Mouse (Mus musculus) kidney, adult 9 months (tissue): ENCODE measurements at regions not wholly inside any gene's neighbourhood (a gene's known extent, or its start where the extent isn't known, plus 50 kb on each side); places are given as distances from the start of the nearest gene placed in this dataset.

ENCODE experiments used
- DNase-seq: peaks from one replicate; pipeline ENCODE4 v3.0.0; 2022

DNA sequence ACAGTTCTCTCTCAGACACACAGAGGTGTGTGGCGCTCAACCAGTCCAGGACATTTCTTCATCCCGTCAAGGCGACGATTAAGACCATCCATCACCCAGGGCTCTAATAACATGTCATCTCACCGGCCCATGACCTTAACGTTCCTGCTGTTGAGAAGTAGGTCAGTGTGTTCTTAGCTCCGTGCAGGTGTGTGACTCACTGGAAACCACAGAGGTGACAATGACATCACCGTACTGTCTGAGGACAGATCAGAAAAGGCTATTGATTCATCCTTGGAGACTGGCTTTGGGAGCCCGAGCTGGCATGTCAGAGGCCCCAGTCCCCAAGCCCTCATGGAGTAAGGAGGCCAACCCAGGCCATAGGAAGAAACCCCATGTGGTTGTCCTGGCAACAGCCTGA is 109.3 kb upstream of the Sulf2 start:
- no peak for DNase-seq

- peak; percentile 62 for DNase-seq
Observed at GRCm38 (mm10) chr2:166261799-166262198, 106.3 kb upstream of the Sulf2 start.

- no peak for DNase-seq
Observed at GRCm38 (mm10) chr2:166261065-166261464, 105.6 kb upstream of the Sulf2 start.

- no peak for DNase-seq
Observed at GRCm38 (mm10) chr2:166258771-166259180, 103.3 kb upstream of the Sulf2 start.

GRCm38 (mm10) chr2:166257666-166258065 is 102.2 kb upstream of the Sulf2 start:
- no peak for DNase-seq

DNA sequence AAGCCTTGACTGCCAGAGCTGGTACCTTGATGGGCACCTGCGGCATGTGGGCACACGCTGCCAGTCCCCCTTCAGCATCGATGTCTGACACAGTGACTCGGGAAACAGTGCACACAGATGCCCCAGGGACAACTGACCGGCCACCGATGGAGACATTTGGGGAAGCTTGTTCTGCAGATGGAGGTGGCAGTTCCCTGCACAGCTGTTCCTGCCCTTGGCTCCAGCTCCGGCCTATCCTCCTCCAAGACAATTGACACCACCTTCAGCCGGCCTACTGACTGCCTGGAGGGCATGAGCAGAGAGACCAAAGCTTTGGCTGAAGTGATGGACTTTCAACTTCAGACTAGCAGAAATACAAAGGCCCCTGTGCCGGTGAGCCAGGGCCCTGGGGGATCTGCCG is 100.7 kb upstream of the Sulf2 start:
- DNase-seq, result no peak

DNA sequence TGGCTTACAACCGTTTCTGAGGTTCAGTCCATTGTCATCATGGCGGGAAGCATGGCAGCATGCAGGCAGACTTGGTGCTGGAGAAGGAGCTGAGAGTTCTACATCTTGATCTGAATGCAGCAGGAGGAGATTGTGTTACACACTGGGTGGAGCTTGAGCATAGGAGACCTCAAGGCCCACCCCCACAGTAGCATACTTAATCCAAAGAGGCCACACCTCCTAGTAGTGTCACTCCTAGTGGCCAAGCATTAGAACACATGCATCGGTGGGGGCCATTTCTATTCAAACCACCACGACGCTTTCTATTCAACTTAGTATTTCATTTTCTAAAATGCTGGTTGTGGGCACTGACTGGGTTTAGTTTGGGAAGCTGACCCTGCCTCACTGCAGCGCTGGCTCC is 99.1 kb upstream of the Sulf2 start:
- DNase-seq, result no peak

GRCm38 (mm10) chr2:166252107-166252506 is 96.6 kb upstream of the Sulf2 start:
- no peak for DNase-seq

DNA sequence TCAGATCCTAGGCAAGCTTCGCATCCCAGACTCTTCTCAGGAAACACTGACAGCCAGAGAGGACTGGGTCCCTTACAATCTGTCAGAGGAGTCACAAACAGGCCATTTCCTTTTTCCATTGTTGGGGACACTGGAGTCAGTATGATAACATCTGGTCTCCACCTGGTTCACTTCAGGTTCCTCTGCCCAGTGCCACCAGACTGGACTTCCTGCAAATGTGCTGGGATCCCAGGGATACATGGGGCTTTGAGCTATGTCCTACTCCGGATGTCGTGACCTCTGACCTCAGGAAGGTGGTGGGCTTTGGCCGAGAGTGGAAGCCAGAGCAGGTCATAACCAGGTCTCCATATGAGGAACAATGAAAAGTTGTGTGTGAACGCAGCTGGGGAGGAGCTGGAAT is 96.0 kb upstream of the Sulf2 start:
- DNase-seq, result peak; percentile 71

DNA sequence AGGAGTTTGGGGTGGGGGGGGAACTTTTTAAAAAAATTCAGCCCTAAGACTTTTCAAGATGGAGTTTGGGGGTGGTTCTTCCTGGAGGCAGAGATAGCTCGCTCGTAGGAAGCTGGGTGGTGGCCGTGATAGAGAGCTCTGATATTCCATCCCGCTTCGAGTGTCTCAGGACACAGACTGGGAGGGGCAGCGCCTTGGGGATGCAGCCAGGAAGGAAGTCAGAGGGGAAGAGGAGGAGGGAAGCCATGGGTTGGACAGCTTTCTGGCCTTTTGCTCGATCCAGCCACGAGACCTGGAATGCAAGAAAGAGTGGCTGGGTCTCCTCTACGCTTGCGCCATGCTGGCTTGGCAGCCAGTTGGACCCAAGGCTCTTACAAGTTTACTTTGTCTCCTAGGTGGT is 95.1 kb upstream of the Sulf2 start:
- peak; percentile 64 for DNase-seq

GRCm38 (mm10) chr2:166249338-166249950 is 94.0 kb upstream of the Sulf2 start:
- no peak for DNase-seq

- no peak for DNase-seq
Observed at GRCm38 (mm10) chr2:166246401-166247189, 91.1 kb upstream of the Sulf2 start.

- no peak for DNase-seq
Observed at GRCm38 (mm10) chr2:166245219-166245618, 89.8 kb upstream of the Sulf2 start.

DNA sequence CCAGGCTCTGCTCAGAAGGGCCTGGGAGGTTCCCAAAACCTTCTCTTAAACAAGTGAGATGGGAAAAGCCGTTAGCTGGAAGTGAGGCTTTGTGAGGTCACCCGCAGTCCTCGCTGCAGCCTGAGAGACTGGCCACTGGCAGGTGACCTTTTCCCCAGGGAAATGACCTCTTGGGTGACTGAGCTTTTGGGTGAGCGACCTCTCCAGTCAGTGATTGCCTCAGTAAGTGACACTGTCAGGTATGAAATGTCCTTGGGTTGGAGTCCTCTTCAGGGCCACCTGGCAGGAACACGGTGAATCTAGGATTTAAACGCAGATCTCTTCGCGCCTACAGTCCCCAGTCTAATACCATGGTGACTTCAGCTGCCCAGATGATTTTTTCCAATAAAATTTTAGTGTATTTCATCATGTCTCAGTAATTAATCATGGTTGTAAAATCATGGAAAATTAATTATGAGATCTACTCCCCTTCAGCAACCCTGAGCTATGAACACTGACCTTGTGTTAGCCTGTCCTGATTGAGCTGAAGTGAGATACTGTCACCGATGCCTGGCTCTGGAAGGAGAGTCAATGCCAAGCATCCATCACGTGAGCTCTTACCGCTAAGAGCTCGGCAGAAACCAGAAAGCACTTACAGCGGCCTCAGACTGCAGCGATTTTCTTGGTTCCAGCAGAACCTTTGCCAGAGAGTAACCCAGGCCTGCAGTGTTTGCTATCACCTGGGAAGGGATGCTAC is 87.5 kb upstream of the Sulf2 start:
- no peak for DNase-seq

- DNase-seq, result no peak
Observed at GRCm38 (mm10) chr2:166241310-166241709, 85.8 kb upstream of the Sulf2 start.

- DNase-seq, result no peak
Observed at GRCm38 (mm10) chr2:166240056-166240455, 84.6 kb upstream of the Sulf2 start.

GRCm38 (mm10) chr2:166237554-166238269 is 82.2 kb upstream of the Sulf2 start:
- DNase-seq, result no peak

GRCm38 (mm10) chr2:166236102-166236501 is 80.6 kb upstream of the Sulf2 start:
- DNase-seq, result no peak

DNA sequence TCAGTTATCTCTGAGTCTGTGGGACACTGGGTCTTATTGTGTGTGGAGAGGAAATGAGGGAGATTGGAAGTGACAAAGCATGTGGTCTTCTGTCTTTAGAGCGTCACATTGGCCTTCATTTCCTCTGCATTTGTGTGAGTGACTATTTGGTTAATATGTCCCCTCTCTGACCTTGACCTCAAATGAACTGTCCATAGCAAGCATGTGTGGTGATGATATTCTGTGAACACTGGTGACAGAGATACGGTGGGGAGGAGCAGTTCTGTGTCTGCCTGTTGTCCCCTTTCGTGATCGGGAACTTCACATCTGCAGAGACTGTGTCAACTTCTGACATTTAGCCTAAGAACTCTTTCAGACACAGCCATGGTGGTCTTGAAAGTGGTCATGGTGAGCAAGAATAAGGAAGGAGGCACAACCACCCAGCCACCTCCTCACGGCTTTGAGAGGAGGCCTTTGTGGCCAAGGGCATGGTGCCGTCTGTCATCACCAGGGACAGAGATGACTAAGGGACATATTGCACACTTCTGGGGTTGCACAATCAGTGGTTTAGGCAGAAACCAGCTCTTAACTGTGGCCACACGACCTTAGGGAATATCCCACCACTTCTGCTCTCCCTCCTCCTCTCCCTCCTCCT is 79.2 kb upstream of the Sulf2 start:
- DNase-seq, result no peak

DNA sequence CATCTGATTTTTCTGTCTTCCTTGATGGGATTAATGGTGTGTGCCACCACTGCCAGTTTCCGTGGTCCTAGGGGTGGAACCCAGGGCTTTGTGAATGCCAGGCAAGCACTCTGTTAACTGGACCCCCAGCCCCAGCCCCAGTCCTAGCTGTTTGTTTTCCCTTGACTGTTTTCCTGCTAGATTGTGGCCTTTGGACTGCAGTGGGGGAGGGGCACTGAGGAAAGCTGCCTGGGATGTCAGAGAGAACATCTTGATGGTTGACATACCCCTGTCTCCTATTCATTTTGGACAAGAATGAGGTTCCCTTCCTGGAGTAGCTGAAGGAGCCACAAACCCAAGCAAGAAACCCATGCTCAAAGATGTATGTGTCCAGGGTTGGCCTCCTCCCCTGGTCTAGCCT is 77.8 kb upstream of the Sulf2 start:
- DNase-seq, result peak; percentile 68

- no peak for DNase-seq
Observed at GRCm38 (mm10) chr2:166232376-166232775, 76.9 kb upstream of the Sulf2 start.

- no peak for DNase-seq
Observed at GRCm38 (mm10) chr2:166230617-166231016, 75.2 kb upstream of the Sulf2 start.

DNA sequence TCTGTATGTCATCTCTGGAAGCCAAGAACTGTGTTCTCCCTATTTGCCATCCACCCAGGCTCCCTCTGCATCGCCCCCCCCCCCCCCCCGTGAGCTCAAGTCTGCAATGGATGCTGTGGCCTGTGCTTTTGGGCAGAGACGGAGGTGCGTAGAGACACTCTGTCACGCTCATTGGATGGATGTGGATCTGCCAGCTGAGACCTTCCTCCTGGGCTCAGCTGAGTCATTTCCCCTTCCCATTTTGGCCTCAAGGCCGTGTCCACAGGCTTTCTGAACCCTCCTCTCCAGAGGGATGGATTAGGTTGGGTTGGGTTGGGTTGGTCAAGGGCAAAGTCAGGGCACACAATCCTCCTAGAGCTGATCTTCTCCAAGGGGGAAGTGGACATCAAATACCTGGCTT is 72.9 kb upstream of the Sulf2 start:
- no peak for DNase-seq
